Mouse (Mus musculus) intestine, embryonic 15.5 days (tissue): ENCODE results near the gene Lpin3. TPM values are rescaled to one million over a fixed set of nuclear protein-coding genes. Genes with fewer than 3 reads are reported as not detected.

Source experiments
- ATAC-seq: fragments of 200-750 bp; cut with Nextera tagmentation; 2 replicates; pipeline ENCODE4 v1.8.0; 2017; ENCODE audit warnings: moderate TSS enrichment, moderate library complexity
- H3K27ac ChIP-seq: fragments of 300-500 bp; sonication (generic); 2 replicates; pipeline ENCODE4 v1.5.1; 2015; ENCODE audit warnings: mild to moderate bottlenecking, inconsistent platforms
- H3K27me3 ChIP-seq: fragments of 300-500 bp; sonication (generic); replicated peaks from 2 replicates; pipeline ENCODE4 v1.6.1; 2015; ENCODE audit warnings: inconsistent platforms
- H3K36me3 ChIP-seq: fragments of 300-500 bp; sonication (generic); 2 replicates; pipeline ENCODE4 v1.6.1; 2015; ENCODE audit warnings: inconsistent platforms
- H3K4me1 ChIP-seq: fragments of 300-500 bp; sonication (generic); replicated peaks from 2 replicates; pipeline ENCODE4 v1.6.1; 2015; ENCODE audit warnings: inconsistent platforms
- H3K4me2 ChIP-seq: fragments of 300-500 bp; sonication (generic); replicated peaks from 2 replicates; pipeline ENCODE4 v1.6.1; 2015; ENCODE audit warnings: mild to moderate bottlenecking, inconsistent platforms
- H3K4me3 ChIP-seq: fragments of 300-500 bp; sonication (generic); replicated peaks from 2 replicates; pipeline ENCODE4 v1.5.1; 2015; ENCODE audit warnings: inconsistent platforms
- H3K9ac ChIP-seq: fragments of 300-500 bp; sonication (generic); 2 replicates; pipeline ENCODE4 v1.6.1; 2015; ENCODE audit warnings: inconsistent platforms
- H3K9me3 ChIP-seq: fragments of 300-500 bp; sonication (generic); 2 replicates; pipeline ENCODE4 v1.6.1; 2016; ENCODE audit warnings: inconsistent platforms
- WGBS: fragments of 180-500 bp; shearing (Covaris S2); methylation state at CpG from one replicate; pipeline ENCODE4 v1.1.7; 2015; 5-methylcytosine and 5-hydroxymethylcytosine counted together
- polyA plus RNA-seq: library from polyadenylated mRNA; unstranded; fragments of >200 nt; fragmentation: Nextera tagmentation; extraction: Ambion mirVana; gene quantifications from 2 replicates; pipeline ENCODE4 v1.2.1, GENCODE M21; 2015

Lpin3 gene
- polyA plus RNA-seq, 1 experiment from 2014 or later: 7.6 TPM

DNA sequence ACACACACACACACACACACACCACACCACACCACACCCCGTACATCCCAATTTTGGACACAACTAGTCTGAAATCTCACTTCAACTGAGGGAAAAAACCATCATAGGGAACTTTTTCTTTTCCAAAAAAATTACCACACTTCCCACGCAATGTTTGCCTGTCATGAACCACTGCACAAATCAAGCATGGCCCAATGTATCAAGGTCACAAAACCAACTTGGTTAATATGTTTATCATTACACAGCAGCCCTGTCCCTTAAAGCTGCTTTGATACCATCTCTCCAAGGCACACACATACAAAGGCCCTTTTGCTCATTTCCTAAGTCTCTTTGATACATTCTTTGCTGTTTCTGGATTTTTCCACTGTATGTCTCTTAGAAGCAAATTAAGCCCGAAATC lies 9.2 kb upstream of the Lpin3 start:
- no peak overlapping the region for H3K27ac ChIP-seq
- ATAC-seq: no peak
- no peak overlapping the region for H3K9ac ChIP-seq

DNA sequence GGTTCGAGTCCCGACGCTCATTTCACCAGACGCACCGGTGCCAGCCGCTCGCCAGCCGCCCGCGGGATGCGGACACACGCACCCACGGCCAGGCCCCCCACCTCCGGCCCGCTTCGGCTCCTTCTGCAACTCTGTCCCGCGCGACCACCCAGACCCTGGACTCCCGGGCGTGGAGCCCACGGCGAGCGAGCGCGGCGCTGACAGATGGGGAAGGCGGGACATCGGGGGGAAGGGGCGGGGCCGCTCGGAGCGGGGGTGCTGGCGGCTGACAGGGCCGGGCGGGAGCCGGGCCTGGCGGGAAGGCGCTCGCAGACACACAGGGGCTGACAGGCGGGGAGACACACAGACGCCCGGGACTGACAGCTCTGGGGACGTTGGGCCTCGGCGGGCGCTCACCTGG lies 8.1 kb upstream of the Lpin3 start:
- peak; percentile 93 for ATAC-seq
- Histone ChIP-seq H3K4me1 (no peaks in the 10 kb centered on the region), H3K4me3 (peak overlapping the region; percentile 97), H3K36me3 (no peaks in the 10 kb centered on the region), H3K9me3 (no peaks in the 10 kb centered on the region), H3K4me2 (peak overlapping the region; percentile 83), H3K27me3 (no peaks in the 10 kb centered on the region), H3K27ac (peak overlapping the region; percentile 98), H3K9ac (peak overlapping the region; percentile 95)
- WGBS: 0% methylated on average over 47 of the region's 47 CpGs

More for the DNA sequence above, 9.2 kb upstream of the Lpin3 start:
- Histone ChIP-seq H3K36me3 (no peaks in the 10 kb centered on the region), H3K27me3 (no peaks in the 10 kb centered on the region), H3K4me3 (no peak overlapping the region), H3K4me2 (no peak overlapping the region), H3K4me1 (no peaks in the 10 kb centered on the region), H3K9me3 (no peaks in the 10 kb centered on the region)
- WGBS: 88% methylated on average over 3 of the region's 3 CpGs

DNA sequence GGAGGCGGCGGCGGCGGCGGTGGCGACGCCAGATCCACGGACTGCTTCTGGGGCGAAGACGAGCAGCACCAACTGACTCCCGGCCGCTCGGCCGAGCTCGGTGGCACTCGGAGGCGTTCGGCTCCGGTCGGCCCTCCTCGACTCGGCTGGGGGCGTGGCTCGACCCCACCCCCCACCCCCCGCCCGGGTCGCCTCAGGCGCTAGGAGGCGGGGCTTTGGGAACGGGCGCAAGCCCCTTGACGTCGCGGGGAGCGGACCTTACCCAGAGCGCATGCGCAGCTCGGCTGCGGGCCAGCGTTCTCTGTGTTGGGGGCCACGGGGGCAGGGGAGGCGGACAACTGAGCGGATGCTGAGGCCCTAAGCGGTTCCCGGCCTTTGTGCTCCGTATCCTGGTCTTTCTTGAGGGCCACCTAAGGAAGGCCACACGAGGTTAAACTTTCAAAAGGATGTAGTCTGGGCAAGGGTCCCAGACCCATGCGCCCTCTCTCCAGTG lies 7.5 kb upstream of the Lpin3 start, which contains the start of gene Zhx3:
TSS of gene Zhx3 (minus strand) at position 109 of the 493 bp plus-strand sequence.
- H3K4me1 ChIP-seq: no peaks in the 10 kb centered on the region
- H3K36me3 ChIP-seq: no peaks in the 10 kb centered on the region
- H3K9ac ChIP-seq: peak within 1 kb of the TSS; percentile 95
- H3K27ac ChIP-seq: peak within 1 kb of the TSS; percentile 98
- H3K9me3 ChIP-seq: no peaks in the 10 kb centered on the region
- H3K4me3 ChIP-seq: peak within 1 kb of the TSS; percentile 97
- H3K4me2 ChIP-seq: peak within 1 kb of the TSS; percentile 83
- WGBS: under 1% methylated on average over 47 of the region's 48 CpGs
- H3K27me3 ChIP-seq: no peaks in the 10 kb centered on the region
- ATAC-seq: peak; percentile 99

DNA sequence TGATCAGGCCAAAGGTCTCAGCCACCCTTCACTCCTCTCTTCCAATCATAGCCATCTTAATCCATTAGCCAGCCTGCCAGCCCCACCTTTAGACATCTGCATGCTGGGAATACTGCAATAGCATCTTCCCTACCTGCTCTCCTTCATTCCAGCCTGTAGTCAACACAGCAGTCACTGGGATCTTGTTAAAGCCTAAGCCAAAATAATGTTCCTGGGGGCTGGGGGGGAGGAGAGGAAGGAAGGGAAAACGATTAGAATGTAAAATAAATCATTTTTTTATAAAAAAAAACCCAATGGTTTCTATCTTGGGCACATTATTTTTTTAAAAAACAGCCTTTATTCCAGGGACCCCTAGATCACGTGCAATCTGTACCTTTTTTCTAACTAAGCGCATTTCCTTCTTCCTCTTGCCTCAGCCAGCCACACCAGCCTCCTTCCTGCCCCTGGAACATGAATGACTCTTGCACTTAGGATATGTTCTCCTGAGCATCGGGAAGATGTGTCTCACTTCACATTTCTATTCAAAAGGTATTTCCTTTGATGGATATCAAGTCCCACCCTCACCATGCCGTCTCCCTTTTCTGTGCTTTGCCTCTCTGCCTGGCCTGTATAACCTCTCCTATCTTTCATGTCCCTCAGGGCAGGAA lies 6.1 kb upstream of the Lpin3 start:
- Histone ChIP-seq H3K36me3 (no peaks in the 10 kb centered on the region), H3K4me2 (no peak overlapping the region), H3K27ac (no peak overlapping the region), H3K9ac (no peak overlapping the region), H3K4me1 (no peaks in the 10 kb centered on the region), H3K9me3 (no peaks in the 10 kb centered on the region), H3K27me3 (no peaks in the 10 kb centered on the region), H3K4me3 (no peak overlapping the region)
- 75% methylated on average over 5 of the region's 5 CpGs for WGBS
- no peak for ATAC-seq

DNA sequence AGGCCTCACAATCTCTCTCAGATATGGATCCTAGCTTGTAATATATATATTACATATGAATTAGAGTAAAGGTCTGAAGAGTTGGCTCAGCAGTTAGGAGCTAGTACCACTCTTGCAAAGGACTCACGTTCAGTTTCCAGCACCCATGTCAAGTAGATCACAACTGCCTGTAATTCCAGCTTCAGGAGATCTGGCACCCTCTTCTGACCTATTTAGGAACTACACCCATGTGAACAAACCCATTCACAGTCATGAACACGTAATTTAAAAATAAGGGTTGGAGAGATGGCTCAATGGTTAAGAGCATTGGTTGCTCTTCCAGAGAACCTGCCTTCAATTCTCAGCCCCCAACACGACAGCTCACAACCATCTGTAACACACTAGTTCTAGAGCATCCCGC lies 4.4 kb upstream of the Lpin3 start:
- Histone ChIP-seq H3K9me3 (no peaks in the 10 kb centered on the region), H3K36me3 (no peaks in the 10 kb centered on the region), H3K4me3 (no peak overlapping the region), H3K4me1 (no peaks in the 10 kb centered on the region), H3K4me2 (no peak overlapping the region), H3K27me3 (no peaks in the 10 kb centered on the region), H3K9ac (no peak overlapping the region), H3K27ac (no peak overlapping the region)
- no peak for ATAC-seq
- 87% methylated on average over 4 of the region's 4 CpGs for WGBS

DNA sequence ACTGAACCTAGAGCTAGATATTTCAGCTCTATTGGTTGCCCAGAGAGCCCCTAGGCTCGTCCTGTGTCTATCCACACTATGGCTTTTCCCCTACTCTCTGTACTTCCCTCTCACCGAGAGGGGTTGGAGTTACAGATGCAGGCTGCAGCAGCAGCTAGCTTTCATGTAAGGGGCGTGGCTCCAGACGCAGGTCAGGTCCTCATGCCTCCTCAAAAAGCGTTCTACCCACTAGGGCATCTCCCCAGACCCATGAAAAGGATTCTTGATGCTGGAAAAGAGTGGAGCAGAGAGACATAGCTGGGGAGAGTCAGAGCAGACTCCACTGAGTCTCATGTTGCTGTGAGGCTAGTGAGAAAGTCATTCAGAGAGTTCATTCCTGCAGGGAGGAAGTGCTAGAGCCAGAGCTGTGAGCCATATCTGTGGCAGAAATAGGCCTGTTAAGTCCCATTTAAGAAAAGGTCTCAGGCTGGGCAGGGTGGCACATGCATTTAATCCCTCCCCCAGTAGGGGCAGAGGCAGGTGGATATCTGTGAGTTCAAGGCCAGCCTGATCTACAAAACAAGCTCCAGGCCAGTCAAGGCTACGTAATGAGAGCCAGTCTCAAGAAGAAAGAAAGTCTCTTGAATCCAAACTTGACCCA lies 1.1 kb downstream of the Lpin3 start:
- 43% methylated on average over 6 of the region's 6 CpGs for WGBS
- H3K36me3 ChIP-seq: no peaks in the 10 kb centered on the region
- H3K4me2 ChIP-seq: no peak overlapping the region

DNA sequence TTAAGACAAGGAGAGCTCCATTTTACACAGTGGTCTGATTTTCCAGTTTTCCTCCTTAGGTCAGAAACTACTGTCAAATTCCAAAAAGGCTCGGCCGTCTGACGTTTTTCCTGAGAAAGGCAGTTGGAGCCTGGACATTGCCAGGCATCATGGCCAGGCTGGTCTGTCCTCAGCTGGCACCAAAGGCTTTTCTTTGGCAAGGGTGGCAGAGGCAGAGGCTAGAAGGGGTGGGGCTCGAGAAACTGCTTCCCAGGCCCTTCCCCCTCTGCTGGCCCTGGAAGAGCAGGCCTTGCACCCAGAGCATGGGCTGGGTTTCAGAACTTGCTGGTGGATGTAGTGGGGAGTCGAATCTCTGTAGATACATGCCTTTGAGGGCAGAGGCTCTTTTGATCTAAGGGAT lies 2.0 kb downstream of the Lpin3 start:
- ATAC-seq: no peak
- H3K4me1 ChIP-seq: 0 out of 2 replicates have a peak, but pooled peaks cover 3% of the 10 kb centered on the region
- H3K27ac ChIP-seq: no peak overlapping the region
- H3K36me3 ChIP-seq: no peaks in the 10 kb centered on the region
- no peak overlapping the region for H3K9ac ChIP-seq
- no peaks in the 10 kb centered on the region for H3K9me3 ChIP-seq
- no peak overlapping the region for H3K4me3 ChIP-seq
- H3K4me2 ChIP-seq: no peak overlapping the region
- H3K27me3 ChIP-seq: no peaks in the 10 kb centered on the region
- WGBS: 77% methylated on average over 5 of the region's 5 CpGs

More for the DNA sequence above, 1.1 kb downstream of the Lpin3 start:
- ATAC-seq: no peak
- H3K9ac ChIP-seq: no peak overlapping the region
- H3K27me3 ChIP-seq: no peaks in the 10 kb centered on the region
- H3K4me1 ChIP-seq: no peaks in the 10 kb centered on the region
- H3K9me3 ChIP-seq: no peaks in the 10 kb centered on the region
- no peak overlapping the region for H3K27ac ChIP-seq
- H3K4me3 ChIP-seq: no peak overlapping the region

DNA sequence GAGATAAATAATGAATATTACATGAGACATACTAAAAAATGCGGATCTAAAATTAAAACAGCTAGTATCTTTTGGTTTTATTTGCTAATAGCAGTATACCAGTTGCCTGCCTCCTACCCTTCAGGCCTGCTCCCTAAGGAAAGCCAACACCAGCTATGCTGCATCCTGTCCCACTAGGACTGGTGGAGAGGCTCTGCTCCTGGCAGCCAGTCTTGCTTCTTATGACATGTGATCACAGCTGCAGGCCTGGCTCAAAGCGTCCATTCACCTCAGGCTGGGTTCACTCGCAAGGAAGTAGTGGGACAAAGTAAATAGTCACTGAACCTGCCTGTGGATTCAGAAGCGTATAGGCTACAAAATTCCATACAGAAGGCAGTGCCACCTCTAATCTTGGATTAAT lies 3.4 kb downstream of the Lpin3 start:
- Histone ChIP-seq H3K27ac (no peak overlapping the region), H3K4me1 (0 out of 2 replicates have a peak, but pooled peaks cover 6% of the 10 kb centered on the region), H3K9ac (no peak overlapping the region), H3K9me3 (no peaks in the 10 kb centered on the region), H3K4me3 (no peak overlapping the region), H3K27me3 (no peaks in the 10 kb centered on the region), H3K36me3 (no peaks in the 10 kb centered on the region), H3K4me2 (no peak overlapping the region)
- no peak for ATAC-seq
- 67% methylated on average over 4 of the region's 4 CpGs for WGBS

DNA sequence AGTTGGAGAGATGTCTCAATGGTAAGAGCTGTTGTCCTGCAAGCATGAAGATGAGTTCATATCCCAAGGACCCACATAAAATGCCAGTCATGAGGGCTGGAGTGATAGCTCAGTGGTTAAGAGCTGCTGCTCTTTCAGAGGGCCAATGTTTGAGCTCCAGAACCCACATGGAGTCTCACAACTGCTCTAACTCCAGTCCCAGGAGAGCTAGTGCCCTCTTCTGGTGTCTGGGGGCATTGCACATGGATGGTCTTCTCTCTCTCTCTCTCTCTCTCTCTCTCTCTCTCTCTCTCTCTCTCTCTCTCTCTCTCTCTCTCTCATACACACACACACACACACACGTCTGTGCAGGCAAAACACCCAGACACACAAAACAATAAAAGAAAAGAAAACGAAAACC lies 4.4 kb downstream of the Lpin3 start:
- no peak for ATAC-seq
- H3K27me3 ChIP-seq: no peaks in the 10 kb centered on the region
- WGBS: 28% methylated on average over 1 of the region's 2 CpGs
- no peaks in the 10 kb centered on the region for H3K9me3 ChIP-seq
- no peak overlapping the region for H3K9ac ChIP-seq
- no peaks in the 10 kb centered on the region for H3K36me3 ChIP-seq
- H3K27ac ChIP-seq: no peak overlapping the region
- no peak overlapping the region for H3K4me2 ChIP-seq
- H3K4me1 ChIP-seq: 0 out of 2 replicates have a peak, but pooled peaks cover 6% of the 10 kb centered on the region
- no peak overlapping the region for H3K4me3 ChIP-seq

DNA sequence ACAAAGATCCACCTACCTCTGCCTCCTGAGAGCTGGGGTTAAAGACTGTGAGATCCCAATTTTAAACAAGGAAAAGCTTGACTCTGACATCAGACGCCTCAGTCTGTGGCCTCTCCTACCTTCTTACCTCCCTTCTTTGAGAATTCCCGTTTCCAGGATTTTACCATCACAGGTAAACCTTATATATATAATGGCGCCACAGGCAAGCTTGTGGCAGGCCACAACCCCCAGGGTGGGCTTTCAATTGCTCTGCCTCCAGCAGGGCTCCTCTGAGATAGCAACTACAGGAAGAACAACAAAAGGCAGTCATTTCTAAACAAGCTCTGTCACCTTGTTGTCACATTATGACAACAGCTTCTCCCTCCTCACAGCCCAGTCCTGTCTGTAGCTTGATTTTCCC lies 5.8 kb downstream of the Lpin3 start:
- no peak overlapping the region for H3K4me3 ChIP-seq
- H3K9me3 ChIP-seq: no peaks in the 10 kb centered on the region
- WGBS: 79% methylated on average over 3 of the region's 3 CpGs
- no peaks in the 10 kb centered on the region for H3K27me3 ChIP-seq
- H3K4me2 ChIP-seq: no peak overlapping the region
- no peaks in the 10 kb centered on the region for H3K36me3 ChIP-seq
- H3K9ac ChIP-seq: no peak overlapping the region
- H3K27ac ChIP-seq: no peak overlapping the region
- H3K4me1 ChIP-seq: peaks cover 6% of the 10 kb centered on the region; the same call in 1 of the 2 replicates
- no peak for ATAC-seq

DNA sequence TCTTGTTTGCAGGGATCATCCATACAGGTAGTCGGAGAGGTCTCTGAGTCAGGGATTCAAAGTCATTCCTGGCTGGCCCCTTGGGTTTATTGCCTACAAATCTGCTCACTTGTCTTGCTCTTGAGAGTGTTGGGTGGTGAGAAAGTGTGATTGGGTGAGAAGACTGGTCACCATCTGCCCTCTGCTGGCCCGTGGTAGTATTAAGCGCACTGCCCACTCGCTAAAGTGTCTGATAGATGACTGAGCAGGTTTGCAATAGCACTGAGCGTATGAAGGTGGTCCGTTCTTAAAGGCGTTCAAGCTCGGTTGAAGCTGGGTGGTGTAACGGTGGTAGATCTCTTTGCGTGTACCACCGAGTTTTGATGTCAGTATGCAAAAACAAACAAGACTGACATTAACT lies 6.8 kb downstream of the Lpin3 start:
- ATAC-seq: peak; percentile 80
- Histone ChIP-seq H3K36me3 (no peaks in the 10 kb centered on the region), H3K9ac (peak overlapping the region; percentile 45), H3K27ac (peak overlapping the region; percentile 71), H3K4me1 (peaks cover 6% of the 10 kb centered on the region; the same call in 1 of the 2 replicates), H3K4me2 (peak overlapping the region; percentile 91), H3K27me3 (no peaks in the 10 kb centered on the region), H3K4me3 (peak overlapping the region; percentile 47), H3K9me3 (no peaks in the 10 kb centered on the region)
- 2% methylated on average over 11 of the region's 11 CpGs for WGBS

DNA sequence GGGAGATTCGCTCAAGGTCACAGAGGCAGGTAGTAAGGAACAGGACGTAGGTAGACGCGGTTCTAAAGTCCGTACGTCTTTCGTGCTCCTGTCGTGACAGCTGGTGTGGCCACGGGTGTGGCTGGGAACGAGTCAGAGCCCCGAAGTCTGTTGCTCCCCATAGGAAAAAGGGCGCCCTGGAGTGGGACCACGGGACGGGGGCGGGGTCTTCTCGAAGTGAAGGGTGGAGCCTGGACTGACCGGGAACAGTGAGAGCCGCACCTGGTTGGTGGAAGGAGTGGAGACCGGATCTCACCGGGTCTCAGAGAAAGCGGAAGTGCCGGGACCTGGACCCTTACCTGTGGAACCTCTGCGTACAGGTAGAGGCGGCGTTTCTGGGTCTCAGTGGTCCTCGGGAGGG lies 7.4 kb downstream of the Lpin3 start:
- Histone ChIP-seq H3K4me1 (peaks cover 6% of the 10 kb centered on the region; the same call in 1 of the 2 replicates), H3K4me3 (peak overlapping the region; percentile 47), H3K27me3 (no peaks in the 10 kb centered on the region), H3K9ac (peak overlapping the region; percentile 45), H3K27ac (peak overlapping the region; percentile 71), H3K36me3 (no peaks in the 10 kb centered on the region), H3K4me2 (peak overlapping the region; percentile 91), H3K9me3 (no peaks in the 10 kb centered on the region)
- under 1% methylated on average over 26 of the region's 26 CpGs for WGBS
- peak; percentile 96 for ATAC-seq
